Mouse (Mus musculus): ENCODE measurements around the gene Lancl3.

DNA sequence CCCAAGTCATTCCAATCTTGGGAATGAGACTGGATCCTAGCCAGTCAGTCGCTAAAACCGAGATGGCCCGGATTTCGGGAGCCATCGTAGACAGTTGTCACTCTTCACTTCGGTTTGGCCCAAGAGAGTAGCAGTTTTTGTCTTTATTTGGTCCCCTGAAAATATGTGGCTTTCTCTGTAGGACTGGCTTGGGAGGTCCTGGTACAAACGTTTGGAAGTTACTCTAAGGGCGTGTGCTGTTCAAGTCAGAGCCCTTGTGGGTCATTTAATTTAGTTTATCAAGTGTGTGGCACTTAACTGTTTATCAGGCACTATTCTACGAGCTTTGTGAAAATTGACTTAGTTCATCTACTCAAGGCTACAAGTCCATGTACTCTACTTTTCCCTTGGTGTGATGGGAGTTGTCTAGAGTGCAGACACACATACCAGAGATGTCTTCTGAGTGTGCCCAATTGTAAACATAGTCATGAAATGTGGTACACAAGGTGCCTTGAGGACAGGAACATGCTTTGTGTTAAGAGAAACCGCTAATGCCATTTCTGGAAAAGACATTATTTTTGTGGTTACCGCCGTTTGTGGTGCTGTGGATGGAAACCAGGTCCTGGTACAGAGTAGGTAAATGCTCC lies 73.8 kb downstream of the Lancl3 start:
- no peak for TF ChIP-seq CTCF (IDR thresholded peaks at IDR 0.05; ENCODE audit: borderline replicate concordance, insufficient read depth, low read depth, low read length)
- TF ChIP-seq POLR2A (IDR thresholded peaks at IDR 0.05; ENCODE audit: borderline replicate concordance, insufficient read depth, low read length), result no peak

Measured in cerebellum, adult 2 months (tissue).